ENCODE assay signal across 15 mouse cellular contexts in genomic region chr10:118161131-118161530, GRCm38 (mm10). TPM values are rescaled to one million over a fixed set of nuclear protein-coding genes. Genes with fewer than 3 reads are reported as not detected.
A peak's percentile ranks its signal among the peaks of the same experiment; 100 is the strongest.
DNase-seq lines count a peak whose midpoint lies in the region; ATAC-seq lines count a peak whose summit lies in the region.
"Had no signal": no experiment of that assay in that cellular context is flagged by ENCODE, and none has a peak within 500 bp of the region (broad histone marks: within the 10 kb centered on the region; RNA-seq: fewer than 3 reads in every experiment).

No protein-coding gene starts in this region.

- intact Hi-C loops in left cerebral cortex, postnatal 4 days (cut with DNase I), result no loop called here

- ATAC-seq in lung, embryonic 15.5 days (ENCODE audit: borderline replicate concordance, extremely low read depth, low FRiP score, low TSS enrichment), result peak; percentile 82; the same call in 1 of the 2 replicates
- ATAC-seq in neural tube, embryonic 15.5 days (ENCODE audit: low FRiP score), result no peak

- peaks cover 35% of the 10 kb centered on the region for H3K36me3 ChIP-seq in lung, embryonic 15.5 days
- H3K36me3 ChIP-seq in neural tube, embryonic 15.5 days, result peaks cover 62% of the 10 kb centered on the region

- no peaks in the 10 kb centered on the region for H3K9me3 ChIP-seq in lung, embryonic 15.5 days
- no peaks in the 10 kb centered on the region for H3K9me3 ChIP-seq in neural tube, embryonic 15.5 days (replicated peaks)

- H3K9ac ChIP-seq in lung, embryonic 15.5 days, result no peak overlapping the region
- H3K9ac ChIP-seq in neural tube, embryonic 15.5 days (replicated peaks), result no peak overlapping the region

- H3K4me2 ChIP-seq in lung, embryonic 15.5 days, result no peak overlapping the region
- H3K4me2 ChIP-seq in neural tube, embryonic 15.5 days, result no peak overlapping the region

- no peaks in the 10 kb centered on the region for H3K4me1 ChIP-seq in lung, embryonic 15.5 days
- H3K4me1 ChIP-seq in neural tube, embryonic 15.5 days, result no peaks in the 10 kb centered on the region

- WGBS in lung, embryonic 15.5 days, result 69% methylated on average over 2 of the region's 2 CpGs
- WGBS in neural tube, embryonic 15.5 days, result 91% methylated on average over 2 of the region's 2 CpGs

- H3K27me3 ChIP-seq in lung, embryonic 15.5 days, result no peaks in the 10 kb centered on the region
- no peaks in the 10 kb centered on the region for H3K27me3 ChIP-seq in neural tube, embryonic 15.5 days (replicated peaks)

- no peak for DNase-seq in lung, postnatal 25 days (ENCODE audit: low spot score)
- peak; percentile 32 for DNase-seq in layer of hippocampus, adult 9-10 months (ENCODE audit: low spot score)
- DNase-seq in left cerebral cortex, postnatal 4 days, result peak; percentile 28
- no peak for DNase-seq in testis, postnatal 14 days (ENCODE audit: low spot score)
- DNase-seq in adrenal gland, postnatal 4 days (ENCODE audit: low spot score in 2 of 2), result no peak
- no peak for DNase-seq in ovary, postnatal 14 days (ENCODE audit: low spot score)
- DNase-seq: heart, adult 11 months; kidney, adult 2 months; midbrain, embryonic 14.5 days; thymus, postnatal 4 days had no signal

- H3K27ac ChIP-seq in lung, embryonic 15.5 days, result no peak overlapping the region
- H3K27ac ChIP-seq in neural tube, embryonic 15.5 days (replicated peaks), result no peak overlapping the region

- no peak overlapping the region for H3K4me3 ChIP-seq in lung, embryonic 15.5 days
- no peak overlapping the region for H3K4me3 ChIP-seq in neural tube, embryonic 15.5 days (replicated peaks)

RNA-seq across cellular contexts. Expression of gene Mdm1, which starts 19.5 kb away (rescaled TPM):
- 36.6 and 40.3 TPM in 2 replicates for polyA plus RNA-seq in lung, embryonic 15.5 days (2015; fragmentation: Nextera tagmentation; extraction: Ambion mirVana)
- total RNA-seq in left cerebral cortex, postnatal 4 days (2021), result 10 to 100 TPM; 16.7 to 19.7 TPM
- 25.1 and 25.3 TPM in 2 replicates for polyA plus RNA-seq in neural tube, embryonic 15.5 days (2015; fragmentation: Nextera tagmentation; extraction: Ambion mirVana)
- total RNA-seq in adrenal gland, postnatal 4 days (2021), result 10 to 100 TPM; 23.4 to 25.9 TPM

RNA-seq across cellular contexts. Expression of gene Il22, which starts 43.6 kb away (rescaled TPM):
- not detected in 2 replicates for polyA plus RNA-seq in lung, embryonic 15.5 days (2015; fragmentation: Nextera tagmentation; extraction: Ambion mirVana)
- not detected for total RNA-seq in left cerebral cortex, postnatal 4 days (2021)
- polyA plus RNA-seq in neural tube, embryonic 15.5 days (2015; fragmentation: Nextera tagmentation; extraction: Ambion mirVana), result 0.22 TPM in 1 of 2 replicates, not detected in the other
- total RNA-seq in adrenal gland, postnatal 4 days (2021), result not detected
- total RNA-seq: hematopoietic stem cell, adult 5-6 weeks; neutrophil, adult 5-6 weeks had no signal
- polyA plus RNA-seq: kidney, adult 2 months; limb, embryonic 14.5 days; midbrain, embryonic 14.5 days had no signal

Comparison
In these comparisons a context has a peak if more than half of its experiments do, and no peak if none do; other contexts are left out.
1. DNase-seq: peak in layer of hippocampus, adult 9-10 months (single experiment) and left cerebral cortex, postnatal 4 days (single experiment); none in lung, postnatal 25 days (single experiment), testis, postnatal 14 days (single experiment), adrenal gland, postnatal 4 days (0 of 2) and ovary, postnatal 14 days (single experiment).